Mouse (Mus musculus) activated CD4-positive, CD25-positive, alpha-beta regulatory T cell, adult 4 months (primary cell): ENCODE data around the gene Nudt16l1. TPM values are rescaled to one million over a fixed set of nuclear protein-coding genes. Genes with fewer than 3 reads are reported as not detected.

ENCODE experiments used
- ATAC-seq: one replicate; pipeline ENCODE4 v1.8.0; 2017
- polyA plus RNA-seq, 2 experiments: library from polyadenylated mRNA; unstranded; fragments of 100-300 nt; shearing (Covaris generic); gene quantifications; one replicate each; pipeline ENCODE4 v1.2.1; 2017

Nudt16l1 gene
- polyA plus RNA-seq, result 10 to 100 TPM; 86.6 to 90.3 TPM

DNA sequence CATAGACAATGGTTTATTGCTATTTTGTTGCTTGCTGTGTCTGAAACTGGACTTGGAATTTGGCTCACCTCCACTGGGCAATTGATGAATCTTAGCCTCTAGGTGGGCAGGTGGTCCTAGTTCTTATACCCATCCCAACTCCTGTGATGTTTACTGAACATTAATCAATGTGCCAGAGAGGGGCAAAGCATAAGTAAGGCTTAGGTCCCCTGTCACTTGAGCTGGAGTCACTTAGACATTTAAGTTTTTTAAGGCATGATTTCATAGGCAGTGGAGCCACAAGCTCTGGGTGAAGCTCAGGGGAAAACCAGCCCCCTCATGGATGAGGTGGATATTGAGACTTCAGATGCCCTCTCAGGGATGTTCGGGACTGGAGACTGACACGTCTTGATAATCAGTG lies at the start of gene Nudt16l1:
TSS of gene Nudt16l1 (plus strand) at position 301 of the 400 bp plus-strand sequence.
- no peak for ATAC-seq

DNA sequence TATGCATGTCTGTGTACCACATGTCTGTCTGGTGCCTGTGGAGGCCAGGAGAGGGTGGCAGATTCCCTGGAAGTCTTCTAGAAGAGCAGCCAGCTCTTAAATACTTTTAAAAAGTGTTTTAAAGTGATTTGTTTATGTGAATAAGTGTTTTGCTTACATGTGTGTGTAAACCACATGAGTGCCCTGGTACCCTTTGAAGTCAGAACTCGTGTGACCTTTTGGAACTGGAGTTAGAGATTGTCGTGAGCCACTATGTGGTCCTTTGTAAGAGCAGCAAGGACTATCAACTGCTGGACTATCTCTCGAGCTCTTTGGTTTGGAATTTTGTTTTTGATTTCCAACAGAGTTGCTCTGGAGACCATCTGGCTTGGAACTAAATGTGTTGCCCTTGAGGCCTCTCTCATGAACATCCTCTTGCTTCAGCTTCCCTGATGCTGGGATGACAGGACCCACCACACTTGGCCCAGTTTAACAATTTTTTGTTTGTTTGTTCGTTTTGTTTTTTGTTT lies 48.3 kb upstream of the Nudt16l1 start:
- ATAC-seq, result no peak

DNA sequence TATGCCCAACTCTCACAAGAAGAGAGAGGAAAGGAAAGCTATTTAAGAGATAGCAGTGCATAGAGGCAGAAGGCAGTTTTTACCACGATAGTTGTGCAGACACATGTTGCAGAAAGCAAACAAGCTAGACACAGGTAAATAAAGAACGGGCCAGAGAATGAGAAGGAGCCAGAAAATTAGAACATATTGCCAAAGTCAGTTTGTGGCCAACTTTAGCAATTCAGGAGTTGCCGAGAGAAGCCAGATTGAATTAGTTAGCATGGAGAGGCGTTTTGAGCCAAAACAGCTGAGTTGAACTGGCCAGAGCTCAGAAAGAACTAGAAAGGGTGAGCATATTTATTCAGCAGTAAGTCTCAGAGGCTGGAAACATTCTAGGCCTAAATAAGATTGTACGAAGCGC lies 46.4 kb upstream of the Nudt16l1 start:
- no peak for ATAC-seq

DNA sequence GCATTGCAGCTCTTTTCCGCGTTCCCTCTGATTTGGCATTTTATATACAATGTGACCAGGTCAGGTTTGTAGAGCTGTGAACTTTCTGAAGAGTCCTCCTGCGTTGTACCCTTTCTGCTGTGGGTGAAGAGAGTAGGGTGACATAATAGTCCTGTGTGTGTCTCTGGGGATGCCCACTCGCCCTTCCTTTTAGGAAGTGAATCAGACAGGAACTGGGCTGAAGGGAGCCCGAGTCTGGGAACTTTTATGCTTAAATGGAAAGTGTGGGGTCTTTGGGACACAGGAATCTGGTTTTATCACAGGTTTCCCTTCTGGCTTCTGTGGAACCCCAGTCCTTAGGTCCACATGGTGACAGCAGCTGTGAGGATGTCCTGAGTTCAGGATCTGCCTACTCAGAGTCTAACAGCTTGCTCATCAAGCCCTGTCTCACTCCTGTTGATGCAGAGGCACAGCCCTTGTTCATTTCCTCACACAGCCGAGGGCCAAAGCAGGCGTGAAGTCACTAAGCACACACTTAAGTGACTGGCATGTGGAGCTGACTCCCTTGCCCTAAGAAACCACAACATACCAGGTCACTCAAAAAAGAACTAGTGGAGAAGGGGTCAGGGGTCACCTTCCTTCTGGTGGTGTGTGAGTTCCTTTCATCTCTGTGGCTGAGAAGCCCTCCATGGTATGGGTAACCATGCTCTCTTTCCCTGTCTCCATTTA lies 44.2 kb upstream of the Nudt16l1 start:
- ATAC-seq, result no peak

DNA sequence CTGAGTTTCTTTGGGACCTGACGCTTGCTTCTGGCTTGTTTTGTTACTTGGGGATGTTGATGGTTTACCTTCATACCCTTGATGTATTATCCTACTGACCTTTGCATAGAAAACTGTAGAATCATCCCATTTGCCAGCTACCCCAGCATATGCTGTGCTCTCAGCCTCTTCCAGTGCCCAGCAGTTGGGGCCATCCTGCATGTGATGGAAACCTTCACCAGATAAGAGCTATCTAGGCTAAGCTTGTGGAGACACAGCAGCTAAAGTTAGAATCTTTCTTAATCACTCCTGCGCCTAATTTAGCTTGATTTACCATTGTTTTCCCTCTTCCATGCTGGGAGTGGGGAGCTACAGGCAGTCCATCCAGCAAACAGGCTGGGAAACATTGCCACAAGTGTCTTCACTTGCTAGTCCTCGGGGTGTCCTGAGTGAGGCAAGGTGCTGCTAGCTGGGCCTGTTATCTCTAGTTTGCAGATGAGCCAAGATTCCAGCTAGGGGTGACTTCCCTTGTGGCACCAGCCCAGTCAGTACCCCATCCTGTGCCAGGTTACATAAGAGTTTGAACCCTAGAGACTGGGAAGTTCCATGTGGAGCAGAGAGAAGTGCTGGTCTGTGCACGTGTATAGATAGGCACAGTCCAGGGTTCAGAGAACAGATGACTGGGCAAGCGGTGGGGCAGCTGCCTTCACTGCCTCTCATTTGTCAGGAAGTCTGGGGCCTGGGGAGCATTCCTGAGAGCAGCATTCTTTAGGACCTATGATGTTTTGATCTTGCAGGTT lies 42.1 kb upstream of the Nudt16l1 start:
- no peak for ATAC-seq

DNA sequence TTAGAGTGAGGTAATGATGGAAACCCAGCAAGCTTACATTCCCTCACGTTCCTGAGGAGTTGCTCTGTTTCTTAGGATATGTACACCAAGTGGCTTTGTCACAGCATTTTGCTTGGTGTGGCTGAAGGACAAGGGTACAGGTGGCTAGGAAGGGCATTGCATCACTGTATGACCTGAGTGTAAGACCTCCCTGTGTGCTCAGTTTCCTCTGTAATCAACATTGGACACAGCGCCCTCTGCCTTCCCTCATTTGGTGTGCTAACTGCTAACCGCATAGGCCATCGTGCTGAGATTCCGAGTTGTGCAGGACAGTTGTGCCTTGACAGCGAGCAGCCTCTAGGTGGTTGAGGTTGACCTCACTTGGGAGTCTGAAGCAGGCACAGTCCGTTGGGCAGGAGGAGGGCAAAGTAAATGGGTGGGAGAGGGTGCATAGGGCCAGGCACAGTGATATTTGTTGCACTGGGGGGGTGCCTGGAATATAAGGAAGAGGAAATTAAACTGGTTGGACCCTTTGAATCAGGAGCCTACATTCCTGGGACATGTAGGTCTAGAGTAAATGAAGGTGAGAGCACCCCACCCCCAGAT lies 41.3 kb upstream of the Nudt16l1 start:
- ATAC-seq, result no peak

DNA sequence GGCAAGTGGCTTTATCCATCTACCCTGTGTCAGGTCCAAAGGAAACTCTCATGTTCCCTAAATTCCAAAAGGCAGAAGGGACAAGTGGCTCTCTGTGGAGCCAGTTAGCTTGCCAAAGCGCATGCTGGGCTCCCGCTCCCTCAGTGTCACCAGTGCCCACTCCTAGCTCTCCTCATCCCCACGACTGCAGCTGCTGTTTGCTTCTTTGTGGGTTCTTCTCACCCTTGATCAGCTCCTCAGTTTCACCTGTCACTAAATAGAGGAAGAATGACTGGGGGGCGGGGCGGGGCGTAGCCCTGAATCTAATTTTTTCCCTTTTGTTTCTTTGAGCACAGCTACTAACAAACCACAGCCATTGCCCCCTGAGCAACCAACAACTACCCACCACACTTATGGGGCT lies 39.7 kb upstream of the Nudt16l1 start:
- ATAC-seq, result no peak

DNA sequence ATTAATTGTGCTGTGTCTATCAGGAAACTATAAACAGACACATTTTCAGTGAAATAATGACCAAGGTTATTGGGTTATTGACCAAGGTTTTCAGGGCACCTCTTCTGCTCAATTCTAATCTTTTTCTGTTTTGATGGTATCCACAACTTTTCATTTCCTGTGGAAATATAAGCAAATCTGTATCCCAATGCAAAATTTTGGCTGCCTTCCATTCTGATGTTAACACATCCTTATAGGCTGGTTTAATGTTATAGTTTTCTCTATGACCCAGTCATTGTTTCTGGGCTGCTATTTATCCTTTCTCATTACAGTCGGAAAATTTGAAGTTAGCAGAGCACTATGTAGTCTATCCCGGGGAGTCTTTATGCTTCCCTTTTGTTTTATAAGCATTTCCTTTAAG lies 38.9 kb upstream of the Nudt16l1 start:
- ATAC-seq, result no peak

DNA sequence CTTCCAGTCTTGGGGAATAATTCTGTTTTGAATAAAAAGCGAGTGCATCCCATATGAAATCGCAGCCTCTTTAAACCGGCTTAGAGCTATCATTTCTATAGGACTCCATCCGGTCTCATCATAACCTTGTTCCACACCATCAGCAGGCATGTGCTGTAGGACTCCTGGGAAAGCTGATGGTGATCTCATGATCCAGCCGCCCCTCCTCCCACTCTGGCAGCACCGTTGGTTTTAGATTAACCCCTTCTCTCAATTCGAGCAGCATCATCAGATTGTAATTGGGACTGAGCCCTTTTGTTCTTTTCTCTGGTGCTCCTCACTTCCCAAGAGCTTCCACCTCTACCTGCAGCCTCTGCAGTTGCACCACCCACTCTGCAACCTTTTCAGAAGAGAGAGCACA lies 37.4 kb upstream of the Nudt16l1 start:
- ATAC-seq, result no peak

DNA sequence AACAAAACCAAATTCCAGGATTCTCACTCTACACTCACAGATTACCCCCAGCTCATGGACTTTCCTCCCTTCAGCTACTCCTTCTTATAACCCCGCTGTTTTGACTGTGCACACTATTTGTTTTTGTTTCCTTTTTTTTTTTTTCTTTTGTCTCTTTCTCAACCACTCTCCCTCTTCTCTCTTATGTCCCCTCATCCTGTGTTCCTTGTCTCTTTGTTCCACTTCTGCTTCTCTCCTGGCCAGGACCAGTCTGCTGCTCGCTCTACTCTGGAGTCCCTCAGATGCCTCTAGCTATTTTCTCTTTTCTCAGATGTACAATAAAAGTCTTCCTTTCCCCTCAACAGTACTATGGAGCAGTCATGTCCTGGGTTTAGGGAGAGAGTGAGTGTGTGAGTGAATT lies 36.2 kb upstream of the Nudt16l1 start:
- ATAC-seq, result no peak

DNA sequence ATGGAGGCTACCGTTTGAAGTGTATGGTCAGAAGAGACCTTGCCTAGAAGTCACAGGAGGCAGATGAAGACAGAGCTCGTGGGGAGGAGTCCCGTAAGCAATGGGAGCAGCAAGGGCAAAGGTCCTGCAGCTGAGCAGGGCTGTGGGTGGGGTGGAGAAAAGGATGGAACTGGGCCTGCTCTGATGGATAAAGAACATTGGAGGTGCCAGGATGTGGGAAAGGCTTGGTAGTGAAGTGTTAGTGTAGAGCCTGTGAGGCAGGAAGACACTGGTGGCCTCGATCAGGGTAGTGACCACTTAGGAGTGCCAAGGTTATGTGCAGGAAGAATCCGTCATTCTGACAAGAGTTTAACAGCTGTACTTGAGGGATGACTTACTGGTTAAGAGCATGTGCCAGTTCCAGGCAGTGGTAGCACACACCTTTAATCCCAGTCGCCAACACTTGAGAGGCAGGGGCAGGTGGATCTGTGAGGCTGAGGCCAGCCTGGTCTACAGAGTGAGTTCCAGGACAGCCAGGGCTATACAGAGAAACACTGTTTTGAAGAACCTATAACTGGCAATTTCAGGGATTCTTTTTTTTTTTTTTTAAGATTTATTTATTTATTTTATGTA lies 35.0 kb upstream of the Nudt16l1 start:
- ATAC-seq, result no peak

DNA sequence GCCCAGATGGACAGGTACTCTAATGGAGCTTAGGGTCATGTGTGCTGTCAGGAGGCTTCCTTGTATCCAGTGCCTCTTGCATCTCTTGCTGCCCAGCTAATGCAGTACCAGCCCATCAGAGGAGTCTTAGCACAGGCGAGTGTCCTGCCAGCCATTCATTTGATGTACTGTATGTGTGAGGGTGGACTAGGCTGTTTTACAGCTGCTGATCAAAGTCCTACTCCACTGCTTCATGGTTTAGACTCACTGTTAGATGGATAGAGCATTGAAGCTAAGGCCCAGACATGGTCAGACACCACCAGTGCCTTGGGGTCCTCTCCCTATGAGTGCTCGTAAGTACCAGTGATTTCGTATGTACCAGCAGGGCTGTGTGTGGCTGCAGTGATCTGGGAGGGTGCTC lies 33.7 kb upstream of the Nudt16l1 start:
- ATAC-seq, result no peak

DNA sequence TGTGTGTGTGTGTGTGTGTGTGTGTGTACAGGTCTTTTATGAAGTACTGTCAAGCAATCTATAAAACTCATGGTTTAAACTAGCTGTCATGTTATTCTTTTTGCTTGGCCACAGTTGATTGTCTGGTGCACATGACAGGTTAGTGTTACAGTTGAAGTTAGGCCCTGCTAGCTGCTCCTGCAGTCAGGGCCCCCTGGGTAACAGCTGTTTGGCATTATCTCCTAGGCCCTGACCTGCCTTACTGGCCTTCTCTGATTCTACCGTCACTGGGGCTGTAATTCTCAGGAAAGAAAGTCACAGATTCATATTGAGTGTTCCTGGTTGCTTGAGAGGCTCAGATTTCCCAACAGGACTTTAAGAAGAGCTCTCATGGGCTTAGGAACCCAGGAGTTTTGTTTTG lies 33.0 kb upstream of the Nudt16l1 start:
- no peak for ATAC-seq

DNA sequence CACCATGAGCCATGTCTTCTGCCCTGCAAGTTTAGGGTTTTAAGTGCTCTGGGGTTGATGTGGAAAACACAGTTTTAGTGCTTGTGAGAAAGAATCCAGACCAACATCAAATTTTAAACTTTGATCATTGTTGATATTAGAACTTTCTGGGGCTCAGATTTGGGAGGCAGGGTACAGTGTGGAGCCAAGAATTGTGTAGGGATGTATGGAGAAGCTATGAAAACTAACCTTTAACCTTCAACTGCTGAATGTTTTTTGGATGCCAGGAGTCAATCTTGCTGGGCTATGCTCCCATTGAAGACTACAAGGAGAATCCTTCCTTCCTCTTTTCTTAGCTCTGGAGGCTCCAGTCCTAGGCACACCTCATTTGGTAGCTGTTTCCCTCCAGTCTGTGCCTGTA lies 32.0 kb upstream of the Nudt16l1 start:
- no peak for ATAC-seq

DNA sequence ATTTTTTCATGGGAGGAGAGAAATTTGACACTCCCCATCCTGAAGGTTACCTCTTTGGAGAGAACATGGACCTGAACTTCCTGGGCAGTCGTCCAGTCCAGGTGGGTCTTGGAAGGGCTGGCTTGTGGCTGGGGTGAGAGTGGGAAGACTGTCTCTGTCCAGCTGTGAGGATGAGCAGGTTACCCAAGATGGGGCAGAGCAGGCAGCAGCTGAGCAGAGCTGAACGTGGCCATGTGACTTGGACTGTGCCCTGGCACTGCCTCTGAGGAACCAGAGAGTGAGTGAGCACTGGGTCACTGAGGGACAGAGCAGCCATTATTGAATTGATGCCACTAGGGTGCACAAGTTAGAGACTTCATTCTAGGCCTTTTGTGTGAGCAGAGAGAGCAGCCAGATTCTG lies 31.2 kb upstream of the Nudt16l1 start:
- no peak for ATAC-seq

DNA sequence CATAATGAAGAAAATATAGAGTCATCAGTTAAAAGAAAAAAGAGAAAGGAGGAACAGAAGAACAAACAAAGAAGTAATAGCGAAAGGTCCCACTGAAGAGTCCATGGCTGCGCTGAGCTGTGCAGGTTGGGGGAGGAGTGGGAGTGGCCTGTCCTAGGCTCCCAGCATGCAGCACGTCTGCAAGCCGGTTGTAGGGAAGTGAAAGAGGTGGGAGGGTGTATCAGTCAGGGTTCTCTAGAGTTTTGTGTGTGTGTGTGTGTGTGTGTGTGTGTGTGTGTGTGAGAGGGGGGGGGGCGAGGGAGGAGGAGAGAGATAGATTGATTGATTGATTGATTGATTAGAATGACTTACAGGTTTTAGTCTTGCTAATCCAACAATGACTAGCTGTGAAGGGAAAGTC lies 30.6 kb upstream of the Nudt16l1 start:
- peak; percentile 79 for ATAC-seq

DNA sequence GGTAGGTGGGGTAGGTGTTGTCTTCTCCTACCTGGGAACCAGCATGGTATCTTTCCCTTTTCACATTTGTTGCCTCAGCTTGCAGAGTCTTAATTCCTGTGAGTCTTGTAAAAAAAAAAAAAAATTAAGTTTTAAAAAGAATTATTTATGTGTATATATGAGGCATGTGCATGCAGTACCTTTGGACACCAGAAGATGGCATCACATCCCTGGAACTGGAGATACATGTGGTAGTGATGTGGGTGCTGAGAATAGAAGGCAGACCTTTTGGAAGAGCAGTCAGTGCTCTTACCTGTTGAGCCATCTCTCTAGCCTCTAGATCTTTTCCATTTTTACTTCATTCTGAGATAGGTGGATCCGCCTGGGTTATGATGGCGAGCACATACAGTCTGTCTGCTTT lies 28.8 kb upstream of the Nudt16l1 start:
- ATAC-seq, result no peak

DNA sequence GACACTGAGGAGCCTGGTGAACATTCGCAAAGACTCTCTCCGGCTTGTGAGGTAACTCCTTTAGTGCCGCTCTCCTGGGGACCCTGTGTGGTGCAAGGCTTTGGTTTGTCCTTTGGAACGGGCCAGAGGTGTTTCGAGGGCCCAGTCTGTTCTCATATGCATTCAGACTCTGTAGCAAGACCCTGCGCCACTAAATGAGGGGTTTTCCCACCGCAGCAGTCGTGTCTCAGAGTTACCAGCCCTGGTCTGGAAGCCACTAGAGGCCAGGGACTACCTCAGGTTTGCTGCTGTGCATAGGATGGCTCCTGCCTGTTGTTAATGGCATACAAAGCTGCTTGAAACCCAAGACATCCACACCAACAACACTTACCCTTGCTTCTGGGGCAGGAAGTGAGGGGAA lies 27.8 kb upstream of the Nudt16l1 start:
- no peak for ATAC-seq

DNA sequence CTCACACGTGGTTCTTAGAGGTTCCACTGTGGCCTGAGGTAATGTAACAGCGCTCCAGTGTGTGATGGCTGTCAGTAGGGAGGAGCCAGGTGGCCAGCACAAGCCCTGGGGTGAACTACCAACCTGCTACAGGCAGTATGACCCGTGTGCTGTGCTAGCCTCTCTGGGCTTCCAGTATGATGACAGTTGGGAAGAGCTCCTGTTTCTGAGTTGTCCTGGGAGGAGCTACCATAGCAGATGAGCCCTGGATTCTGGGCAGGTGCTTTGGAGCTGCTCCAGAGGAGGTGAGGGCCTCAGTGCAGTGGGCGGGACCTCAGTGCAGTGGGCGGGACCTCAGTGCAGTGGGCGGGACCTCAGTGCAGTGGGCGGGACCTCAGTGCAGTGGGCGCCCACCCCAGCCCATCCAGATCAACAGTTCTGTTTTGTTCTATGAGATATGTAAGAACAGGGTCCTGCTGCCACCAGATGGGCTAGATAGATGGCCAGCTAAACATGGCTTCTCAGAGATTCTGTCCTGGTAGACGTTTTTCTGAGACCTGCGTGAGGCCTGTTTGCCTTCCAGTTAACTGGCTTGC lies 26.4 kb upstream of the Nudt16l1 start:
- ATAC-seq, result no peak

DNA sequence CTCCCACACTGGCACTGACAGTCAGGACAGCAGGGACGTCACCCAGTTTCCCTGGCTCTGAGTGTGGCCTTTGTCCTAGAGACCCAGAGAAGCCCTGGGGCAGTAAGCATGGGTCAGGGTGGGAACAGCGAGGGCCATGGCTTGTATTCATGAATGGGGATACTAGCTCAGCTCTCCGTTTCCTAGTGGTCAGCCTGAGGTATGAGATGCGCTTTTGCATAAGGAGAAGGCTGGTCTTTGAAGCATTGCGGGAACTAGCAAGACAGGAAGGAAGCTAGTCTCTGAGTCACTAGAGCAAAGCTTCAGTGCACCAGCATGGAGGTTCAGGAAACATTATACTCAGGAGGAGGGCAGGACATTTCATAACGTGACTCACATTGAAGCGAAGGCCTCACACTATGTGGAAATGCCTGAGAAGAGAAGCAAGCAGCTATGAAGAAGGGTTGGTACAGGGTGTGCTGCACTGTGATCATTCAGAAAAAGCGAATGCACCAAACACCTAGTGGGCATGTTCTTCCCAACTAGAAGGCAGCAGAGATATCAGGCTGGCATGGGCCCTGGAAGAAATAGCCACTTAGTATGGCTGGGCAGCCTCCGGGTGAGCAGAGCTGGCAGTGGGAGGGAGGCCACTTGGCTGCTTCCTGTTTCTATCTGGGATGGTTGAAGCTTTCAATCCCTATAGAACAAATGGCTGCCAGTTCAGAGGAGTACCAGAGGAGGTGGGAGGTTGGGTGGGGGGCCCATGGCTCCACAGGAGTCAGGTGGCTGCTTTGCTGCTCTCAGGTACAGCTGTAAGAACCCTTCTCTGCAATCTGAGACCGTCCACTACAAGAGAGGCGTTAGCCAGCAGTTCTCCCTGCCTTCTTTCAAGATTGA lies 25.4 kb upstream of the Nudt16l1 start:
- peak; percentile 26 for ATAC-seq

DNA sequence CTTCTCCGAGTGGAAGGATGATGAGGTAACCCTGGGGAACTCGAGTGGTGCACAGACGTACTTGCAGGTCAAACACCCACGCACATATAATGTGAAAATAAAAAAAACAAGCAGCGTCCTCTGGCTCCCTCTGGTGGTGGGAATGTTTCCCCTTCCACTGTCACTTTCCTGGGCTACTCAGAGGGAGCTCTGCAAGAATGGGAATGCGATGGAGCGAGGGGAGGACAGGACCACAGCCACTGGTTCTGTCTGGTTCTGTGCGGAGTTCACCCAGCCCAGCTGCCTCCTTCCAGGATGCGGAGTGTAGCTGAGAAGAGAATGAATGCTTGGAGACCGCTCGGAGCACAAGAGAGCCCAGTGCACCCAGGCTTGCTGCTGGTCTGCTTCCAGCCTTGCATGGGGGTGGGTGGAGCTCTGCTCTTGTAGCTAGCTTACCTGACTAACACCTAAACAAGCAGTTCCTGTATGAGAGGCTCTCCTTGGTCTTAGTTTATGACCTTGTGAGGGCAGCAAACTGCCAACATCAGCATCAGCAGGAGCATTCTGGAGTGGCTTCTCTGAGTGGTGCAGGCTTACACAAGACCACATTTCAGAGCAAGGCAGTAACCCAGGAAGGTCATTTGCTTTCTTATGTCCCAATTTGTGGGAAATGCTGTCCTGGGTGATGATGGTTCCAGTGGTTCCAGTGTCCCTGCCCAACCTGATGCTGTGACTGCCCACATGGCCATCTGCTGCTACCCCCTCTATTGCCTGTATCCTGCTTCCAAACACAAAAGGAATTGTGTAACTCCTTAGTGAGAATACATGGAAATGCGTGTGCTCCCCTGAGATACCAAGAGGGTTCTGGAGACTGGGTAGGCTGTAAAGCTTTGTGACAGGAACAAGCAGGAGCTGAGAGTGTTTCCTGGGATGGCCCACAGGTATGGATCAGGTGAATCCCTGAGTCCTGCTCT lies 24.5 kb upstream of the Nudt16l1 start:
- peak; percentile 90 for ATAC-seq
